Mouse (Mus musculus): ENCODE measurements at regions not wholly inside any gene's neighbourhood (a gene's known extent, or its start where the extent isn't known, plus 50 kb on each side); places are given as distances from the start of the nearest gene placed in this dataset.

- in situ Hi-C loops (cut with MboI; ENCODE audit: unreplicated experiment in 2 of 2), result loop anchor here (25.0 kb wide), 1 partner anchor 472 kb away; the partner anchor contains the start of gene Fam210b (in 2 of the 2)
Measured at GRCm38 (mm10) chr2:172809306-172809705, 130.8 kb downstream of the Bmp7 start.

DNA sequence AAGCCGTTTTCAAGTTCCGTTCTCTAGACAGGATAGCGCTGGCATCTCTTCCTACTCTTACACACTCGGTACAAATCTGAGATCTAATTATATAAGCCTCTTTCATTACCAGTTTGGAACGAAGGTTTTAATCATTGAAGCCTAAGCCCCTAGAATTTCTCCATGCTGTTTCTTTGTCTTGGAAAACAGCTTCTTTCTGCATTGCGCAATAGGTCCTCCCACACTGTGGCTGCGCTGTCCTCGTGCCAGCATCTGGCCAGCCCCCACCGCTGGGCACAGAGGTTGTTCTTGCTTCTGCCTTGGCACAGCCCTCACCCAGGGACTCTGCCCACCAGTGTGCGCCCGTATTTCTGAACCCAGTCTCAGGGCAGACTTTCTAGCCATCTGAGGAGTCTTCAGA lies 126.8 kb downstream of the Bmp7 start:
- in situ Hi-C loops (cut with MboI; ENCODE audit: unreplicated experiment in 2 of 2), result loop anchor here (25.0 kb wide), 1 partner anchor 476 kb away; the partner anchor contains the start of gene Fam210b (in 2 of the 2)

DNA sequence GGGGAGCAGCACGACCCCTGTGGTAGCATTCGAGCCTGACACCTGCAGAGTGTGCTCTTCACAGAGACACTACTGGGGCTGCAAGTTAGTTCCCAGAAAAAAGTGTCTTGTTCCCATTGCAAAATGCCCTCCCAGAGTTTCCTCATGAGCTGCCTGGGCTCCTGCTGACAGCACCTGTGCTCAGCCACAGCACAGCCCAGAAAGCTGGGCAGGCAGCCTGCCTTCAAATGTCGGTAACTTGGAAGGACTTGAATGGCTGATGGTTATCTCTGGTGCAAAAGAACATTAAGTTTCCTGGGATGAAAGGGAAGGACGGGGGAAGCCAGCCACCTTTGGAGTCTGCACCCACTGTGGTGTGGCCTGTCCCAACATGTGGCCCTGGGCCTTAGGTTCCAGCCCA lies 126.2 kb downstream of the Bmp7 start:
- in situ Hi-C loops (cut with MboI; ENCODE audit: unreplicated experiment in 2 of 2), result loop anchor here (25.0 kb wide), 1 partner anchor 477 kb away; the partner anchor contains the start of gene Fam210b (in 2 of the 2)

GRCm38 (mm10) chr2:172815146-172815545 lies 125.0 kb downstream of the Bmp7 start:
- in situ Hi-C loops (cut with MboI; ENCODE audit: unreplicated experiment in 2 of 2), result loop anchor here (25.0 kb wide), 1 partner anchor 478 kb away; the partner anchor contains the start of gene Fam210b (in 2 of the 2)

GRCm38 (mm10) chr2:172817058-172817745 lies 122.9 kb downstream of the Bmp7 start:
- in situ Hi-C loops (cut with MboI; ENCODE audit: unreplicated experiment in 2 of 2), result loop anchor here (25.0 kb wide), 1 partner anchor 480 kb away; the partner anchor contains the start of gene Fam210b (in 2 of the 2)

Measured in v-Abl transformed pro-B cells (cell line).